Mouse (Mus musculus): ENCODE measurements around the gene Sync. TPM values are rescaled to one million over a fixed set of nuclear protein-coding genes. Genes with fewer than 3 reads are reported as not detected.

Sync gene
- polyA plus RNA-seq, 1 experiment: 0.88 TPM

DNA sequence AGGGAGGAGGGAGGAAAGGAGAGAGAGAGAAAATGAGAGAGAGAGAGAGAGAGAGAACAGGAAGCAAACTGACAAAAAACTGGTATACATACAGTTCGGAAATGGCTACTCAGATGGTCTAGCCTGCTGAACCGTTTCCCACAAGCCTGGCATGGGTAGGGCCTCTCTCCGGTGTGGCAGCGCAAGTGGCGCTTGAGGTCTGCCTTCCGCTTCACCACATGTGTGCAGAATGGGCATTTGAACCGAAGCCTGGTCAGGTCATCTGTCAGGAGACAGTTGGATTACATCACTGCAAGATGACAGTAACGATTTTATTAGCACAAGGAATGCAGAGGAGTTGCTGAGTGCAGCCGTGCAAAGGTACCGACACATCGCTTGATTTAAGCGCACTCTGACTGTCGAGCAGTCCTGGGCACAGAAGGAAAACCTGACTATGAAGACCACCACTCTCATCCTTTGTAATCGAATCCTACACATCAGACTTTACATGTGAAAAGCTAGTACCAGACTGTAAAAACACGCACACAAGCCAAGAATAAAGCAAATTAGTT is 70.3 kb downstream of the Sync start:
- TF ChIP-seq CTCF (IDR thresholded peaks at IDR 0.05; ENCODE audit: borderline replicate concordance, control insufficient read depth, extremely low read depth, insufficient read depth, low read length, poor library complexity) (no peak), POLR2A (IDR thresholded peaks at IDR 0.05; ENCODE audit: control insufficient read depth, extremely low read depth, insufficient read depth, low read length, poor library complexity) (no peak)
- DNase-seq: no peak
- no peak overlapping the region for H3K4me3 ChIP-seq (ENCODE audit: control insufficient read depth, insufficient read depth, low read length)
- H3K4me1 ChIP-seq (replicated peaks; ENCODE audit: control insufficient read depth, insufficient read depth, low read length): peaks cover 4% of the 10 kb centered on the region
- no peak overlapping the region for H3K27ac ChIP-seq (ENCODE audit: control insufficient read depth, insufficient read depth, low read length)
- no peaks in the 10 kb centered on the region for H3K27me3 ChIP-seq (ENCODE audit: control insufficient read depth, insufficient read depth, low read length)
- peaks cover 3% of the 10 kb centered on the region; the same call in 1 of the 2 replicates for H3K36me3 ChIP-seq (ENCODE audit: control insufficient read depth, insufficient read depth, low read length)
- 93% methylated on average over 15 of the region's 15 CpGs for WGBS

Other genes starting within 250 kb of the Sync start
- 74.1 and 82.3 TPM in 2 replicates for gene Rnf19b, start 229.3 kb upstream of the Sync start, polyA plus RNA-seq (2012; rRNA removed)
- 3.9 and 5.5 TPM in 2 replicates for gene Tmem54, start 182.1 kb upstream of the Sync start, polyA plus RNA-seq (2012; rRNA removed)
- 0.92 and 1.0 TPM in 2 replicates for gene Hpca, start 165.6 kb upstream of the Sync start, polyA plus RNA-seq (2012; rRNA removed)
- 1.5 and 7.0 TPM in 2 replicates for gene Fndc5, start 150.6 kb upstream of the Sync start, polyA plus RNA-seq (2012; rRNA removed)
- 45.3 and 58.7 TPM in 2 replicates for gene S100pbp, start 97.9 kb upstream of the Sync start, polyA plus RNA-seq (2012; rRNA removed)
- 17.6 and 19.6 TPM in 2 replicates for gene Yars, start 97.9 kb upstream of the Sync start, polyA plus RNA-seq (2012; rRNA removed)
- 18.7 and 19.5 TPM in 2 replicates for gene C77080, start 26.2 kb upstream of the Sync start, polyA plus RNA-seq (2012; rRNA removed)
- gene Rbbp4, start 47.8 kb downstream of the Sync start, polyA plus RNA-seq (2012; rRNA removed): 55.5 and 61.0 TPM in 2 replicates
- 14.3 and 14.4 TPM in 2 replicates for gene Zbtb8os, start 48.1 kb downstream of the Sync start, polyA plus RNA-seq (2012; rRNA removed)
- 3.3 and 3.6 TPM in 2 replicates for gene Zbtb8a, start 90.5 kb downstream of the Sync start, polyA plus RNA-seq (2012; rRNA removed)
- 0.20 and 0.36 TPM in 2 replicates for gene Zbtb8b, start 153.2 kb downstream of the Sync start, polyA plus RNA-seq (2012; rRNA removed)
- gene Bsdc1, start 174.0 kb downstream of the Sync start, polyA plus RNA-seq (2012; rRNA removed): 21.5 and 27.1 TPM in 2 replicates
- not detected in 2 replicates for gene Tssk3, start 203.4 kb downstream of the Sync start, polyA plus RNA-seq (2012; rRNA removed)
- 0.92 and 1.1 TPM in 2 replicates for gene Fam229a, start 203.6 kb downstream of the Sync start, polyA plus RNA-seq (2012; rRNA removed)
- gene Marcksl1, start 226.0 kb downstream of the Sync start, polyA plus RNA-seq (2012; rRNA removed): 152 and 190 TPM in 2 replicates

Data from thymus, adult 2 months (tissue).